Mouse (Mus musculus): ENCODE measurements around the gene Esp36. TPM values are rescaled to one million over a fixed set of nuclear protein-coding genes. Genes with fewer than 3 reads are reported as not detected.
"Not testable (repeated sequence)": the region's sequence is repeated elsewhere in the genome, so short reads cannot be mapped to it uniquely, and the experiment has no call there.

The Esp36 gene
- polyA plus RNA-seq (2014; fragmentation: Nextera tagmentation; extraction: Ambion mirVana): not detected in 2 replicates

GRCm38 (mm10) chr17:38420085-38420484 is at the start of gene Esp36:
TSS of gene Esp36 (minus strand) at chr17:38420185.
- Histone ChIP-seq H3K4me1 (ENCODE audit: control insufficient read depth, insufficient read depth, low read length) (no peaks in the 10 kb centered on the region), H3K36me3 (ENCODE audit: control insufficient read depth, insufficient read depth, low read length) (no peaks in the 10 kb centered on the region), H3K27ac (ENCODE audit: low read length) (no peak within 1 kb of the TSS), H3K4me3 (ENCODE audit: low read depth, low read length) (no peak within 1 kb of the TSS), H3K4me2 (replicated peaks; ENCODE audit: low read depth, low read length) (no peak within 1 kb of the TSS), H3K9me3 (ENCODE audit: control insufficient read depth, low read depth, low read length) (no peaks in the 10 kb centered on the region; the same call in 1 of the 2 replicates), H3K9ac (replicated peaks; ENCODE audit: low read depth, low read length) (no peak within 1 kb of the TSS), H3K27me3 (ENCODE audit: control insufficient read depth, insufficient read depth, low read length) (no peaks in the 10 kb centered on the region)
- no peak for ATAC-seq (ENCODE audit: insufficient number of reproducible peaks, insufficient read depth, low FRiP score, low read depth)
- 84% methylated on average over 2 of the region's 2 CpGs for WGBS

GRCm38 (mm10) chr17:38456206-38456605 is 36.2 kb upstream of the Esp36 start:
- not testable (repeated sequence) for H3K36me3 ChIP-seq (ENCODE audit: control insufficient read depth, insufficient read depth, low read length); H3K27ac ChIP-seq (ENCODE audit: low read length); H3K27me3 ChIP-seq (ENCODE audit: control insufficient read depth, insufficient read depth, low read length); H3K4me3 ChIP-seq (ENCODE audit: low read depth, low read length); H3K9ac ChIP-seq (replicated peaks; ENCODE audit: low read depth, low read length); H3K4me1 ChIP-seq (ENCODE audit: control insufficient read depth, insufficient read depth, low read length); H3K4me2 ChIP-seq (replicated peaks; ENCODE audit: low read depth, low read length); ATAC-seq (ENCODE audit: insufficient number of reproducible peaks, insufficient read depth, low FRiP score, low read depth); H3K9me3 ChIP-seq (ENCODE audit: control insufficient read depth, low read depth, low read length)

- ATAC-seq (ENCODE audit: insufficient number of reproducible peaks, insufficient read depth, low FRiP score, low read depth): no peak
- H3K4me1 ChIP-seq (ENCODE audit: control insufficient read depth, insufficient read depth, low read length): no peaks in the 10 kb centered on the region
Observed at GRCm38 (mm10) chr17:38450688-38451087, 30.7 kb upstream of the Esp36 start.

DNA sequence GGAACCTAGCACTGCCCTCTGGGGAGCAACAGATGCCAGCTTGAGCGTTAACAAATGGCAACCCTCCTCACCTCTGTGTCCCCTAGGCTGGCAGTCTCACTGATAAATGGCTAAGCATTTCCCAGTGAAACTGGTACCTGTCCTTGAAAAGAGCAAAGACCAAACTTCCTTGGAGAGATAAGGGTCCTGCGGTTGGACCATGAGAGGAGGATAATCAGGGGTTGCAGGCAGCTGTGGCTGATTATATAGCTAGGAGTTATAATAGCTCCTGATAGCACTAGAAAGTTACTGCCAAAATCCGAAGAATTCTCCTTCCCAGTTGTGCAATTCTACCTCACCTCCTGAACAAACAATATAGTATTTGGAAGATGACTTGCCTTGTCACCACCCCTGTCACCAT is 13.8 kb downstream of the Esp36 start:
- Histone ChIP-seq H3K9ac (replicated peaks; ENCODE audit: low read depth, low read length) (no peak overlapping the region), H3K4me1 (ENCODE audit: control insufficient read depth, insufficient read depth, low read length) (no peaks in the 10 kb centered on the region), H3K9me3 (ENCODE audit: control insufficient read depth, low read depth, low read length) (no peaks in the 10 kb centered on the region; the same call in 1 of the 2 replicates), H3K4me3 (ENCODE audit: low read depth, low read length) (no peak overlapping the region), H3K36me3 (ENCODE audit: control insufficient read depth, insufficient read depth, low read length) (no peaks in the 10 kb centered on the region), H3K27ac (ENCODE audit: low read length) (no peak overlapping the region), H3K4me2 (replicated peaks; ENCODE audit: low read depth, low read length) (no peak overlapping the region), H3K27me3 (ENCODE audit: control insufficient read depth, insufficient read depth, low read length) (no peaks in the 10 kb centered on the region)
- ATAC-seq (ENCODE audit: insufficient number of reproducible peaks, insufficient read depth, low FRiP score, low read depth): no peak
- WGBS: 78% methylated on average over 3 of the region's 3 CpGs

More at GRCm38 (mm10) chr17:38450688-38451087, 30.7 kb upstream of the Esp36 start:
- H3K9me3 ChIP-seq (ENCODE audit: control insufficient read depth, low read depth, low read length): no peaks in the 10 kb centered on the region
- WGBS: 86% methylated on average over 2 of the region's 2 CpGs
- H3K27ac ChIP-seq (ENCODE audit: low read length): no peak overlapping the region
- no peak overlapping the region for H3K4me3 ChIP-seq (ENCODE audit: low read depth, low read length)
- H3K4me2 ChIP-seq (replicated peaks; ENCODE audit: low read depth, low read length): no peak overlapping the region
- no peak overlapping the region for H3K9ac ChIP-seq (replicated peaks; ENCODE audit: low read depth, low read length)
- no peaks in the 10 kb centered on the region for H3K36me3 ChIP-seq (ENCODE audit: control insufficient read depth, insufficient read depth, low read length)
- no peaks in the 10 kb centered on the region for H3K27me3 ChIP-seq (ENCODE audit: control insufficient read depth, insufficient read depth, low read length)

DNA sequence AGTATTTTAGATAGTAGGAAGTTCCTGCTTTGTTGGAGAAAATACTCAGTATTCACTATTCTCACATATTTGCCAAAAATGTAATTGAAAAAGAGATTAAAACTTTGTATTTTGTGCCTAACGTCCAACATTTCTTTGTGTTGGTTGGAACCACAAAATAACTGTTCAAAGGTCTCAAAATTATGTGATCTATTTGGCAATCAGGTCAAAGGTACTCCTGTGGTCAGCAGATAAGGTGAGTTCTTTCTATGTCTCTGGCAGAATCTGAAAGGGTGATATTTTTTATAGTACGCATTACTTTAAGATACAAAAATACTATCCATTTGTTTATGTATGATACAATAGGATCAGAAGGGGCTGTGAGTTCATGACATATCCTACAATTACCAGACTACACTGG is 28.2 kb downstream of the Esp36 start:
- H3K27me3 ChIP-seq (ENCODE audit: control insufficient read depth, insufficient read depth, low read length): no peaks in the 10 kb centered on the region
- H3K4me1 ChIP-seq (ENCODE audit: control insufficient read depth, insufficient read depth, low read length): no peaks in the 10 kb centered on the region
- no peak overlapping the region for H3K27ac ChIP-seq (ENCODE audit: low read length)
- ATAC-seq (ENCODE audit: insufficient number of reproducible peaks, insufficient read depth, low FRiP score, low read depth): no peak
- H3K9ac ChIP-seq (replicated peaks; ENCODE audit: low read depth, low read length): no peak overlapping the region
- WGBS: 66% methylated on average over 2 of the region's 2 CpGs
- H3K36me3 ChIP-seq (ENCODE audit: control insufficient read depth, insufficient read depth, low read length): no peaks in the 10 kb centered on the region
- no peak overlapping the region for H3K4me2 ChIP-seq (replicated peaks; ENCODE audit: low read depth, low read length)
- no peaks in the 10 kb centered on the region for H3K9me3 ChIP-seq (ENCODE audit: control insufficient read depth, low read depth, low read length)
- no peak overlapping the region for H3K4me3 ChIP-seq (ENCODE audit: low read depth, low read length)

Other genes starting within 250 kb of the Esp36 start
- gene Olfr134, start 248.8 kb downstream of the Esp36 start, polyA plus RNA-seq (2014; fragmentation: Nextera tagmentation; extraction: Ambion mirVana): not detected in 2 replicates
- gene Olfr135, start 215.8 kb downstream of the Esp36 start, polyA plus RNA-seq (2014; fragmentation: Nextera tagmentation; extraction: Ambion mirVana): not detected in 2 replicates
- gene Olfr138, start 159.2 kb downstream of the Esp36 start, polyA plus RNA-seq (2014; fragmentation: Nextera tagmentation; extraction: Ambion mirVana): not detected in 2 replicates
- not detected in 2 replicates for gene Olfr137, start 112.6 kb downstream of the Esp36 start, polyA plus RNA-seq (2014; fragmentation: Nextera tagmentation; extraction: Ambion mirVana)
- not detected in 2 replicates for gene Olfr136, start 90.4 kb downstream of the Esp36 start, polyA plus RNA-seq (2014; fragmentation: Nextera tagmentation; extraction: Ambion mirVana)
- not detected in 2 replicates for gene Esp34, start 134.0 kb upstream of the Esp36 start, polyA plus RNA-seq (2014; fragmentation: Nextera tagmentation; extraction: Ambion mirVana)
- gene Esp31, start 219.3 kb upstream of the Esp36 start, polyA plus RNA-seq (2014; fragmentation: Nextera tagmentation; extraction: Ambion mirVana): not detected in 2 replicates